Mouse (Mus musculus): ENCODE results near the gene Zbed3.

GRCm38 (mm10) chr13:95327345-95327741, 3.9 kb downstream of the Zbed3 start:
- no peak for TF ChIP-seq CTCF (IDR thresholded peaks at IDR 0.05; ENCODE audit: low read depth)
- TF ChIP-seq EP300 (IDR thresholded peaks at IDR 0.05; ENCODE audit: low read depth), result no peak

Measured in heart, postnatal 0 days (tissue).